Mouse (Mus musculus) cerebellum, adult 9-11 months (tissue): ENCODE measurements at regions not wholly inside any gene's neighbourhood (a gene's known extent, or its start where the extent isn't known, plus 50 kb on each side); places are given as distances from the start of the nearest gene placed in this dataset.
"Not testable (repeated sequence)": the region's sequence is repeated elsewhere in the genome, so short reads cannot be mapped to it uniquely, and the experiment has no call there.

Experiments used
- DNase-seq: peaks from one replicate; pipeline ENCODE4 v3.0.0; 2022

DNA sequence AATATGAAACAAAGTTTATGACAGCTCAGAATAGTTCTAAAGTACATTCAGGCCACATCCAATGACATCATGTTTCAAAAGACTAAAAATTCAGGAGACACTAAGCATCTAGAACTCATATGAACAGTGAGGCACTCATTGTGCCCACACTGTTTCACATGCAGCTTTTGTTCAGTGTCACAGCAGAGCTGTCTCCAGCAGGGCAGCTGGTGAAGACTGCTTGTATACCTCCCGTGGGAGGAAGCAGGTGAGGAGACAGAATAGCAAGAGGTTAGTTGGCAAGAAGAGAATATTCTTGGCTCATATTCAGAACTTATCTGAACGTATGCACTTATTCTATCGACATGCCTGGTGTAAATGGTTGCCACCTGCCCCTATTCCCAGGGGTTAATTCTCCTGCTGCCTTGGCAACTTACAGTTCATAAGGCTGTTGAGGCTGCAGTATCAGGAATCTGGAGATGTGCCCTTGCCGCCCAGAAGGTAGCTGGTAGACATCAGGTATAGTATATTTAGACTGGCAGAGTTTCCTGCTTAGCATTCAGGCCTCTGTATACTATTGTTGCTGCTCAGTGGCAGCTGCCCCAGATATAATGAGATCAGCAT, 1109.0 kb downstream of the Lrfn5 start:
- peak; percentile 2 for DNase-seq

DNA sequence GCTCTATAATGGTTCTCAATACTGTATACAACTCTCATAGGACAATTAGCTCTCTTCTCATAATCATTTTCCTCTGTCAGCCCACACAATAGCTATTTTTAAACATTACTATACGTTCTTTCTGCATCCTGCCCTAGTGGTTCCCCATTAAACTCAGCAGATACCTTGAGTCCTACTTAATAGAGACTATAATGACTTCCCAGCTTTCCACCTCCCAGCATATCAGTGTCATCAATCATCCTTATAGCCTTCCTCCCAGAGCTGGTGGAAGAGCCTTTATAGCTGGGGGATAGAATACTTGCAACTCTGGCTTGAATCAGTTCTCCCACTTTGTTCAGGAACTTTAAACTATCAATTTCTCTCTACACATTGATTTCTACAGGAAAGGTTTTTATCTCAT, 1141.7 kb downstream of the Lrfn5 start:
- no peak for DNase-seq

DNA sequence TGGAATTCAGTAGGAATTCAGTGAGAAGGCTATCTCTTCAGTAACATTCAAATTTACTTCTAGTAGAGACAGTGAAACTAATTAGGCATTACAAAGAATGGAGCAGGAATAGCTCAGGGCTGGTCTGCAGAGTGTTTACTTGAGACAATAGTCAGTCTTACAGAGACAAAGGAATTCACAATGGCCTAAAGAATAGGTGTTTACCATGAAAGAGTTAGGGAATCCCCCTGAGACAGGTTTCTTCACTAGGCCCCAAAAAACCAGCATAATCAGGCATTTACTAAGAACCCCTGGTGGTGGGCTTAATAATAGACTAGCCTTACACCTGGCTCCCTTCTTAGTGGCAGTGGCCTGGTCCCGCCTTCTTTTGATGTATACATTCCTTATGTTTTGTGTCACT, 1184.2 kb downstream of the Lrfn5 start:
- DNase-seq, result not testable (repeated sequence)
